Mouse (Mus musculus) megakaryocyte, embryonic 14.5 days (primary cell): ENCODE measurements around the gene Adi1. TPM values are rescaled to one million over a fixed set of nuclear protein-coding genes. Genes with fewer than 3 reads are reported as not detected.
A peak's percentile ranks its signal among the peaks of the same experiment; 100 is the strongest.

ENCODE experiments used
- H3K27me3 ChIP-seq: replicated peaks from 2 replicates; pipeline ENCODE3; 2012; ENCODE audit warnings: inconsistent platforms
- H3K36me3 ChIP-seq: replicated peaks from 2 replicates; pipeline ENCODE3; 2012; ENCODE audit warnings: low read length, inconsistent platforms, mixed read lengths
- H3K4me1 ChIP-seq: 2 replicates; pipeline ENCODE4 v1.6.1; 2012; ENCODE audit warnings: inconsistent platforms
- H3K4me3 ChIP-seq: replicated peaks from 2 replicates; pipeline ENCODE3; 2012; ENCODE audit warnings: moderate library complexity, mild to moderate bottlenecking, inconsistent platforms
- H3K9me3 ChIP-seq: 2 replicates; pipeline ENCODE4 v1.6.1; 2012; ENCODE audit warnings: inconsistent platforms
- FLI1 ChIP-seq: IDR thresholded peaks from 2 replicates; pipeline ENCODE4 v1.6.1; 2012; ENCODE audit warnings: low read length, inconsistent platforms, mixed read lengths
- GATA1 ChIP-seq: IDR thresholded peaks from 3 replicates; pipeline ENCODE4 v1.6.1; 2012; ENCODE audit warnings: mixed read lengths, low read length, inconsistent platforms, borderline replicate concordance
- polyA plus RNA-seq: library from polyadenylated mRNA; stranded (reverse); fragments of >175 nt; gene quantifications from 2 replicates; pipeline ENCODE4 v1.2.3, GENCODE M21; 2012; ENCODE audit warnings: low replicate concordance; ENCODE audit not compliant: insufficient read depth

Adi1 gene
- 5.1 TPM in 1 of 2 replicates, not detected in the other for polyA plus RNA-seq

DNA sequence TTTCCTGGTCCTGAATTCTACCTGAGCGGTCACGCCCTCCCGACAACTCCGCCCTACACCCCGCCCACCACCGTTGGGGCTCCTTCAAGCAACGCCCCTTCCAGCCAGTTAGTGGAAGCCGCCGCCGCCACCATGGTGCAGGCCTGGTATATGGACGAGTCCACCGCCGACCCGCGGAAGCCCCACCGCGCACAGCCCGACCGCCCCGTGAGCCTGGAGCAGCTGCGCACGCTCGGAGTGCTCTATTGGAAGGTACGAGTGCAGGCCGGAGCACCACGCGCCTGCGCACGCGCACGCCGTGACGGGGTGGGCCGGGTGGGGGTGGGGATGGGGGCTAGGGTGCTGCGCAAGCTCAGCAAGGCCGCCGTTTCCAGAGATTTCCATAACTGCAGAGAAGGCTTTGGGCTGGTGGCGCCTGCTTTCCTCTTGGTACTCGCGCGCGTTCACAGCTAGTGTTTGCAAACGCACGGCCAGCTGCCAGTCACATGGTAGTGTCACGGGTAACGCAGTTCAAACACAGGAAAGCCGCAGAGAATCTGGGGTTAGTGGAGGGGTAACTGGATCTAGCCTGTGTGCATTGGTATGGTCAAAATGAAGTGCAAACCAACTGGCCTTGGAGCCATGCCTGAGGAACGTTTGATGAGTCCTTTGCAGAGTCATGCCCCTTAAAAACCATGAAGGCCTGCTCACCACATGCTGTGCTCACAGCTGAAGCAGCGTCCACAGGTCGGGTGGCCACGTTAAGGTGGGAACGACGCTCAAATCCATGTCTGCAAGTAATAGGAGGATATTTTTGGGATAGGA, at the start of gene Adi1:
Gene Adi1, plus strand, starts transcription at position 111 of the 804 bp plus-strand sequence.
- H3K4me3 ChIP-seq: peak within 1 kb of the TSS; percentile 96
- peaks cover 18% of the 10 kb centered on the region for H3K4me1 ChIP-seq
- H3K27me3 ChIP-seq: no peaks in the 10 kb centered on the region
- H3K9me3 ChIP-seq: no peaks in the 10 kb centered on the region
- H3K36me3 ChIP-seq: peaks cover 29% of the 10 kb centered on the region
- TF ChIP-seq FLI1 (no peak), GATA1 (no peak)

GRCm38 (mm10) chr12:28625407-28625806, 49.6 kb upstream of the Adi1 start:
- Histone ChIP-seq H3K36me3 (peaks cover 30% of the 10 kb centered on the region), H3K9me3 (no peaks in the 10 kb centered on the region), H3K4me1 (peaks cover 76% of the 10 kb centered on the region), H3K4me3 (no peak overlapping the region), H3K27me3 (peaks cover 4% of the 10 kb centered on the region)
- TF ChIP-seq FLI1 (no peak), GATA1 (no peak)

- Histone ChIP-seq H3K9me3 (no peaks in the 10 kb centered on the region), H3K4me1 (peaks cover 69% of the 10 kb centered on the region), H3K4me3 (no peak overlapping the region), H3K27me3 (no peaks in the 10 kb centered on the region), H3K36me3 (peaks cover 47% of the 10 kb centered on the region)
- TF ChIP-seq FLI1: no peak
- no peak for TF ChIP-seq GATA1
These were observed 47.9 kb upstream of the Adi1 start for GRCm38 (mm10) chr12:28627092-28627491.

- peaks cover 69% of the 10 kb centered on the region for H3K4me1 ChIP-seq
These were observed 46.6 kb upstream of the Adi1 start for GRCm38 (mm10) chr12:28628436-28628835.

DNA sequence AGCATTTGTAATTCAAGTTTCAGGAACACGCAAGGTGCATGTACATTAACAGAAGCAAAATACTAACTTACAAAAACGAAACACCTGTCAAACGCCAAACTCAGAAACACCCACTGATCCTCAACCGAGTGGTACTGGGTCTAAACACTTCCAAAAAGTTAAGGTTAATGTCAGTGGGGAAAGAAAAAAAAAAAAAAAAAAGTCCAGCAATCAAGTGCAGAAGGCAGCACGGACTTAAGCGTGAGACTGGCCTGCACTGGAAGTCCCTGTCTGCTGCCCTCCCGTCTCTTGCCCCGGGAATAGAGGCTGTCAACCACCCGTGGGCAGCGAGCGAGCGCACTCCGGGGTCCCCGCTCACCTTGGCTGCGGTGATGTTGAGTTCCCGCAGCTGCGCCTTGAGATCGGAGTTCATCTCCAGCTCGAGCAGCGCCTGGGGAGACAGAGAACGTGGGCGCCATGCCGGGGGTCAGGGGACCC, 39.9 kb upstream of the Adi1 start:
- peaks cover 44% of the 10 kb centered on the region for H3K4me1 ChIP-seq

More at GRCm38 (mm10) chr12:28628436-28628835, 46.6 kb upstream of the Adi1 start:
- H3K9me3 ChIP-seq: no peaks in the 10 kb centered on the region
- peaks cover 61% of the 10 kb centered on the region for H3K36me3 ChIP-seq
- TF ChIP-seq FLI1 (no peak), GATA1 (no peak)
- no peaks in the 10 kb centered on the region for H3K27me3 ChIP-seq
- H3K4me3 ChIP-seq: no peak overlapping the region

DNA sequence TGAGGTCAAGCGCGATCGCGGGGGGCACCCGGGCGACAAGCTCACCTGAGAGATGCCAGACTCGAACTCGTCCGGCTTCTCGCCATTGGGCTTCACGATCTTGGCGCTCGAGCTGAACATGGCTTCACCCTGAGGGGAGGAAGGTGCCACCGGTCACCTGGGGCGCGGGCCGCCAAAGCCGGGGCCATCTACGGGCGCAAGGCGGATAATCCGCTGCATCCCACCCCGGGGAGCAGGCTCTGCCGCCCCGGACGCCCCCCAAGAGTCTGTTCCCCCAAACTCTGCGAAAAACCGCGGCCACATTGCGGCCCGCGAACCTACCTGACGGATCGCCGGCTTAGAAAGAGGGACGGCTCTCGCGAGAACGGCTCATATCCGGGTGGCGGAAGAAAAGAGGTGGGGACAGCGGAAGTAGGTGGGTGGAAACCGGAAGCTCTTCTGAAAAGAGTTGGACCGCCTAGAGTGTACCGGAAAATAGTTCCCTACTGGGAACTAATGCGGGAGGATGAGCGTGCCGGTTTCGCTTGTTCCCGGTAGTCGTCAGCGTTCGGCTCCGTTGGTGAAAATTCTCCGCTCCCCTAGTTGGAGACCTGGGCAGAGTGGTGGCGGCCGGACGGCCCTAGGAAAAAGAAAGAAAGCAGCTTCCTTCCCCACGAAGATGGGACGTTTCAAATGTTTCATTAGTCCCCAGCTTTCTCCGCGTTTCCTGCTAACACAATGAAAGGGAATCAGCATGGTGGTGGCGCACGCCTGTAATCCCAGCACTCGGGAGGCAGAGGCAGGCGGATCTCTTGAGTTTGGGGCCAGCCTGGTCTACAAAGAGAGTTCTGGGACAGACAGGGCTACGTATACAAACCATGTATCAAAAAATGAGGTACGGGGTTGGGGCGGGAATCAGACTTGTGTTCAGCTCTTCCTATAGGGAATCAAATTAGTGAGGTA, 39.2 kb upstream of the Adi1 start, which contains the start of gene Rps7:
Gene Rps7, minus strand, starts transcription at position 419 of the 942 bp plus-strand sequence.
- TF ChIP-seq FLI1 (peak; percentile 97), GATA1 (no peak)

More for the DNA sequence above, 39.9 kb upstream of the Adi1 start:
- Histone ChIP-seq H3K4me3 (peak overlapping the region; percentile 98), H3K9me3 (no peaks in the 10 kb centered on the region), H3K36me3 (peaks cover 46% of the 10 kb centered on the region), H3K27me3 (no peaks in the 10 kb centered on the region)
- TF ChIP-seq GATA1 (no peak), FLI1 (no peak)

DNA sequence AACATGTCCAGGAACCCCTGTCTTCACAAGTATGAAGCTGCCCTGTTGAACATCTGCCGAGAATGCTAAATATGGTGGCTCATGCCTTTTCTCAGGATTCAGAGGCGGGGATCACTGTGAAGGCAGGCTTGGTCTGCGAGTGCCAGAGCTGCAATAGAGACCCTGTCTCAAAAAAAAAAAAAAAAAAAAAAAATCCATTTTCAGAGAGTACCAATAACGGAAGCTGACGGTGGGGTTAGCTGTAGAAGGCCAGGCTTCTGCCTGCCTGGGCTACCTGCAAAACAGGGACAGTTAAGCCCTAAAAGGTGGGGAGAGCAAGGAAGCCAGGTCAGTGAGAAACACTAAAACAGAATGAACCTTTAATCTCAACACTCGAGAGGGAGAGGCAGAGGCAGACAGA, 38.5 kb upstream of the Adi1 start:
- peaks cover 31% of the 10 kb centered on the region for H3K36me3 ChIP-seq
- no peak for TF ChIP-seq GATA1
- no peak for TF ChIP-seq FLI1
- no peaks in the 10 kb centered on the region for H3K27me3 ChIP-seq
- peaks cover 36% of the 10 kb centered on the region for H3K4me1 ChIP-seq
- no peaks in the 10 kb centered on the region for H3K9me3 ChIP-seq
- H3K4me3 ChIP-seq: peak overlapping the region; percentile 98

More for the DNA sequence above, 39.2 kb upstream of the Adi1 start, which contains the start of gene Rps7:
- peaks cover 37% of the 10 kb centered on the region for H3K4me1 ChIP-seq
- H3K9me3 ChIP-seq: no peaks in the 10 kb centered on the region
- peak within 1 kb of the TSS; percentile 98 for H3K4me3 ChIP-seq
- peaks cover 39% of the 10 kb centered on the region for H3K36me3 ChIP-seq
- no peaks in the 10 kb centered on the region for H3K27me3 ChIP-seq

DNA sequence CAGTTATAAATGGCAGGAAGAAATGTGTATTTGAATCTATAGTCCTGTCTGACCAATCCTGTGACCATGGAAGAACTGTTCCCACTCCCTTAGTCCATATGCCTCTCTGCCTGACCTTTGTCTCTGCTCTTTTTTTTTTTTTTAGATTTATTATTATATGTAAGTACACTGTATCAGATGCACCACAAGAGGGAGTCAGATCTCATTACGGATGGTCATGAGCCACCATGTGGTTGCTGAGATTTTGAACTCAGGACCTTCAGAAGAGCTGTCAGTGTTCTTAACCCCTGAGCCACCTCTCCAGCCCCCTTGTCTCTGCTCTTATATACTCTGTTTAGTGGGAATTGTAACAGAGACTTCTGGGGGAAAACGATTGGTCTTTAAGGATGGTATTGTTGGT, 36.3 kb upstream of the Adi1 start:
- no peaks in the 10 kb centered on the region for H3K9me3 ChIP-seq
- peaks cover 5% of the 10 kb centered on the region for H3K27me3 ChIP-seq
- TF ChIP-seq GATA1 (no peak), FLI1 (no peak)
- peaks cover 15% of the 10 kb centered on the region for H3K4me1 ChIP-seq
- H3K36me3 ChIP-seq: peaks cover 9% of the 10 kb centered on the region
- H3K4me3 ChIP-seq: no peak overlapping the region

DNA sequence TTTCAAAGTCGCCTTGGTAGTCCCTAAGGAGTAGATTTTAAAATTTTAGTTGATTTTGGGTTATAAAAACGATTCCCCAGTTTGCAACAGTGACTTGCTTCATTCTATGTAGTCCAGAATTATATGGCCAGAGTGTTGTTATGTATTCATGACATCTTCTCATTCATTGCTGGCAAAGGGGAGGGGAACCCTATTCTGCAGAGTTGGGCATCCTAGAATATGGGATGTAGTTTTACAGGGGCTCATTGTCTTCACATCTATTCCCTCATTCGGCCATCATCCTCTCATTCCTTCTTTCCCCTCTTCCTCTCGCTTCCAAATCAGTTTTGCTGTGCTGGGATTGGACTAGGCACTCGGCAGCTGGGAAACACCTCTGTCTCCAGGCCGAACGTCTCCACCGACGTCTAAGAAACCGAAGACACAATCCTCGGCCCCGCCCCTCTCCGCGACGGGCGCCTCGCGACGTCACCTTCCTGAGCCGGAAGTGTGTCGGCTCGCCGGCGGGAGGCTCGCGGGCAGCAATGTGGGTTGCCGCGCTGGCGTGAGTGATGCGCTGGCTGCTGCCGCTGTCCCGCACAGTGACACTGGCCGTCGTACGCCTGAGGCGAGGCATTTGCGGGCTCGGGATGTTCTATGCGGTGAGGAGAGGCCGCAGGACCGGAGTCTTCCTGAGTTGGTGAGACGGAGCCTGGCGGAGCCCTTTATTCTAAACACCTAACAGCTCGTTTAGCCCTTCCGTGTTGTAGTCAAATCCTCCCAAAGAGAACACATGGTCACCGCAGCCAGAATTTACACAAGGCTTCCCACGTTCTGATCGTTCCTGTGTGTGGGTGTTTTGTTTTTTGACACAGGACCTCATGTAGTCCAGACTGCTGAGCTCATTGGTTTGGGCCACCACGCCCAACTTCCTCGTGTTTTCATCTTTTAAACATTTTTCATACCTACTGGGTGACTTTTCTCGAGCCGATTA, 25.6 kb upstream of the Adi1 start, which contains the start of gene Rnaseh1:
Gene Rnaseh1, plus strand, starts transcription at position 462 of the 970 bp plus-strand sequence.
- Histone ChIP-seq H3K4me1 (peaks cover 16% of the 10 kb centered on the region), H3K36me3 (peaks cover 29% of the 10 kb centered on the region), H3K9me3 (no peaks in the 10 kb centered on the region), H3K4me3 (peak within 1 kb of the TSS; percentile 96), H3K27me3 (peaks cover 8% of the 10 kb centered on the region)
- TF ChIP-seq FLI1 (no peak; the same call in 1 of the 2 replicates), GATA1 (no peak)
